Mouse (Mus musculus): ENCODE data around the gene Lrrc17. TPM values are rescaled to one million over a fixed set of nuclear protein-coding genes. Genes with fewer than 3 reads are reported as not detected.

Lrrc17 gene
- 42.4 and 47.4 TPM in 2 replicates for polyA plus RNA-seq (2015; fragmentation: Nextera tagmentation; extraction: Ambion mirVana)

DNA sequence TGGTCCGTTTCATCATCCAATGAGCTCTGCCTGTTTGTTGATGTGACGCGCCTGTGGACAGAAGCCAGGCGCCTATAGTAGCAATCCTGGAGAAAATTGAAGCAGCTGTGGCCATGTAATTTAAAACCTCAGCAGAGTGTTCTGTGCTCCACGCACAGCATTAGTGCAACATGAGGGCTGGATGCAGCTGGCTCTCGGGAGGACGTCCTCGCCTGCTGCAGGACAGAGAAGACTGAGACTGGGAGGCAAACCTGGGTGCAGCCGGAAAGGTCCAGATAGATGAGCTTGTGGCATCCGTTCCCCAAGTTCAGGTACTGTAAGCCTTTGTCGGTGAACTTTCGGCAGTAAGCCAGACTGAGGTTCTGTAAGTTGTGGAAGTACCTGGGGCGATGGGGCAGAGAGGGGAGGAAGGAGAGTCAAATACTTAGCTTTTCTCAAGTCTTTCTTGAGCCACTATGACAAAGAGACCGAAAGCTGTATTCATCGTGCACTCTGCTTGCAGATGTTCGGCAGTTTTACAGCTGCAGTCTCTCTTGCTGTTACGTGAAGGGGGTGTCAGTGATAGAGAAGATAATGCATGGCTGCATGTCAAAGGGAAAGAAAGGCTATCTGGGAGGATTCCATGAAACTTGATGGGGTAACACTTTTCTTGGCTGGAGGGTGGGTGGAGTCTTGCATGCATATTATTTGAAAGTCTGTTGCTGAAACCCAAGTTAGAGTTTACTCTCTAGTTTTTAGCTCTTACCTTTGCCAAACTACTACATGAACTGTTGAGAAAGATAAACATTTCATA lies at the start of gene Lrrc17:
Lrrc17 (plus strand) TSS at position 151 of the 793 bp plus-strand sequence.
- Histone ChIP-seq H3K4me2 (peak within 1 kb of the TSS; percentile 56), H3K9ac (peak within 1 kb of the TSS; percentile 45), H3K4me3 (replicated peaks) (peak within 1 kb of the TSS; percentile 45), H3K9me3 (replicated peaks) (no peaks in the 10 kb centered on the region), H3K36me3 (peaks cover 2% of the 10 kb centered on the region; the same call in 1 of the 2 replicates), H3K4me1 (peaks cover 6% of the 10 kb centered on the region), H3K27ac (peak within 1 kb of the TSS; percentile 92), H3K27me3 (no peaks in the 10 kb centered on the region)
- ATAC-seq (replicated peaks; ENCODE audit: low FRiP score): peak; percentile 96
- 18% methylated on average over 17 of the region's 17 CpGs for WGBS

DNA sequence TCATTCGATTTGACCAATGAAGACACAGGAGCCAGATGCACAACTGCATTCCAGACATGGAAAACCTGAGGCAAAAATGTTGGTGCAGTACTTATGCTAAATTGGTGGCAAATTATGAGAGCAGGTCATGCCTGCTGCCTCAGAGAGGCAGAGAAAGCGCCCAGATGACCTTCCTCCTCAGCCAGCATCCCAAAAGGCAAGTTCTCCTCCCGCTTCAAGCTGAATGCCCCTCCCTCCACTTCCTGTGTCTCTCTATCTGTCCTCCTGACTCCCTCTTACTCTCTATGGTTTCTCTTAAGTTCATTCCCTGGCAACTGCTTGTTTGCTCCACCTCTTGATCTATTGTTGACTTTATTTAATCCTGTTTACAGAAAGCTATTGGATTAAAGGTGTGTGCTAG lies 48.6 kb upstream of the Lrrc17 start:
- Histone ChIP-seq H3K4me3 (replicated peaks) (no peak overlapping the region), H3K27me3 (no peaks in the 10 kb centered on the region), H3K4me1 (0 out of 2 replicates have a peak, but pooled peaks cover 5% of the 10 kb centered on the region), H3K4me2 (no peak overlapping the region), H3K9me3 (replicated peaks) (no peaks in the 10 kb centered on the region), H3K27ac (no peak overlapping the region), H3K36me3 (no peaks in the 10 kb centered on the region), H3K9ac (no peak overlapping the region)
- 52% methylated on average over 3 of the region's 3 CpGs for WGBS
- no peak for ATAC-seq (replicated peaks; ENCODE audit: low FRiP score)

DNA sequence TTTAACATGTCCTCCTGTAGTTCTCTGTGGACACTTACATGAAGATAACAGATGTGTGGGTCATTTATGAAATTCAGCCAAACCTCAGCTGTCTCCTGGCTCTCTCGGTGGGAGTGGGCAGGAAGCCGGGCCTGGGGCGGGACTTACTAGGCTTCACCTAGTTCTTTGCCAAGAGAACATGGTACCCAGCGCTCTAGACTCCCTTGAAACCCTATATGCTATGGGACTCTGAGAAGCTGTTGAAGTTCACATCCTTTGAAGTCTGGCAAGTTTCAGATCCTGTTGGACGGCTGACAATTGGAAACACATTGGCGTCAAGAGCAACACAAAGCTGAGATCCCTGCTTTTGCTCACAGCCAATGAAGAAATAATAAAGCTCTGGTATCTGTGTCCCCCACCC lies 47.0 kb upstream of the Lrrc17 start:
- Histone ChIP-seq H3K9me3 (replicated peaks) (no peaks in the 10 kb centered on the region), H3K27ac (no peak overlapping the region), H3K4me3 (replicated peaks) (no peak overlapping the region), H3K36me3 (no peaks in the 10 kb centered on the region), H3K4me2 (no peak overlapping the region), H3K9ac (no peak overlapping the region), H3K4me1 (0 out of 2 replicates have a peak, but pooled peaks cover 14% of the 10 kb centered on the region), H3K27me3 (no peaks in the 10 kb centered on the region)
- no peak for ATAC-seq (replicated peaks; ENCODE audit: low FRiP score)
- WGBS: 55% methylated on average over 6 of the region's 6 CpGs

DNA sequence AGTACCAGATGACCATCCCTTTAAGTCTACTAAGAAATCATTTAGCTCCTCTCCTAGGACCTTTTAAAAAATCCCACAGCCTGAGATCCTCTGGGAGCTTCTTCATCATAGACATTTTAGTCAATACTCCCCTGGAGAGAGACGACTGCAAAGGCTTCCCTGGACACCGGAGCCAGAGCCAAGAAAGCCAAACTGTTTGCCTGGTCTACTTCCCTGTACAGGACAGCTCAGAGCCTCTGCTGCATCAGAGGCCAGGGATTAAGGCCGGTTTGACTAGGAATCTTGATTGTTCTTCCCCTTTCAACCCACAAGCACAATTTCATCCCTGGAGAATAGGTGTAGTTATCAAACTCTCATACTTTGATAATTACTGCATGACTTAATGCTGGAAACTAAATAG lies 46.5 kb upstream of the Lrrc17 start:
- 68% methylated on average over 3 of the region's 3 CpGs for WGBS
- Histone ChIP-seq H3K4me1 (0 out of 2 replicates have a peak, but pooled peaks cover 14% of the 10 kb centered on the region), H3K4me3 (replicated peaks) (no peak overlapping the region), H3K27me3 (no peaks in the 10 kb centered on the region), H3K9ac (no peak overlapping the region), H3K9me3 (replicated peaks) (no peaks in the 10 kb centered on the region), H3K4me2 (no peak overlapping the region), H3K36me3 (no peaks in the 10 kb centered on the region), H3K27ac (no peak overlapping the region)
- ATAC-seq (replicated peaks; ENCODE audit: low FRiP score): no peak

DNA sequence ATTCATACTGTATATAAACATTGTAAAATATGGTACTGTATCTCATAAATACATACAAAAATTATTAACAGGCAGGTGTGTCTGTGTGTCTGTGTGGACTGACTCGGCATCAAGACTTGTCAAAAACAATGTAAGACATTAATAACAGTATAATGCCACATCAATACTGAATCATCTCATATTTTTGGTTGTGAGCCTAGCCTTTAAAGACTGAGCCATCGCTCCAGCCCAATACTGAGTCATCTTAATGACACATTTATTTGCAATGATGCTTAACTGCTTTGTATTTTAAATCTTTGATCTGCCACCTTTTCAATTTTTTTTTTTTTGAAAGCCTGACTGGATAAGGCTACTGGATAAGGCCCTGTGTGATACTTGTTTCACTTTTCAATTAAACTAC lies 44.9 kb upstream of the Lrrc17 start:
- Histone ChIP-seq H3K9me3 (replicated peaks) (no peaks in the 10 kb centered on the region), H3K36me3 (no peaks in the 10 kb centered on the region), H3K27me3 (no peaks in the 10 kb centered on the region), H3K4me1 (0 out of 2 replicates have a peak, but pooled peaks cover 14% of the 10 kb centered on the region), H3K9ac (no peak overlapping the region), H3K27ac (no peak overlapping the region), H3K4me3 (replicated peaks) (no peak overlapping the region), H3K4me2 (no peak overlapping the region)
- WGBS: 89% methylated on average over 2 of the region's 2 CpGs
- no peak for ATAC-seq (replicated peaks; ENCODE audit: low FRiP score)

DNA sequence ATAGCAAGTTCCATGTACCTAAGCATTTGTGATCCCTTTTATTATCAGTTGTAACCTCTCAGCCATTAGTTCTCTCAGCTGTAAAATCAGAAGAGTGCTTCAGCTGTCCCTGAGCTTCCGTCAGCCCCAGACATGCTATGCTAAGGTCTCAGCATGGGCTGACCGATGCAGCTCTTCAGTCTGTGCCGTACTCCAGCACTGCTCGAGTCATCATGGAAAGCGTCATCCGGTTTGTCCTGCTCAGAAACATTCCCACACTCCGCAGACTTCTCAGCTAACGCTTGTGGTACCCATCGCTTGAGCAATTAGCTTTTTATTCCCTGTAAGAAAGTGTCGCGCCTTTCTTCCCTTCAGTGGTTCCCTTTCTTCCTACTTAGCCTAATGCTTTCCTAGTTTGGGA lies 44.4 kb upstream of the Lrrc17 start:
- no peak for ATAC-seq (replicated peaks; ENCODE audit: low FRiP score)
- Histone ChIP-seq H3K4me2 (no peak overlapping the region), H3K4me1 (0 out of 2 replicates have a peak, but pooled peaks cover 14% of the 10 kb centered on the region), H3K9me3 (replicated peaks) (no peaks in the 10 kb centered on the region), H3K9ac (no peak overlapping the region), H3K36me3 (no peaks in the 10 kb centered on the region), H3K4me3 (replicated peaks) (no peak overlapping the region), H3K27ac (no peak overlapping the region), H3K27me3 (no peaks in the 10 kb centered on the region)
- 72% methylated on average over 11 of the region's 11 CpGs for WGBS

DNA sequence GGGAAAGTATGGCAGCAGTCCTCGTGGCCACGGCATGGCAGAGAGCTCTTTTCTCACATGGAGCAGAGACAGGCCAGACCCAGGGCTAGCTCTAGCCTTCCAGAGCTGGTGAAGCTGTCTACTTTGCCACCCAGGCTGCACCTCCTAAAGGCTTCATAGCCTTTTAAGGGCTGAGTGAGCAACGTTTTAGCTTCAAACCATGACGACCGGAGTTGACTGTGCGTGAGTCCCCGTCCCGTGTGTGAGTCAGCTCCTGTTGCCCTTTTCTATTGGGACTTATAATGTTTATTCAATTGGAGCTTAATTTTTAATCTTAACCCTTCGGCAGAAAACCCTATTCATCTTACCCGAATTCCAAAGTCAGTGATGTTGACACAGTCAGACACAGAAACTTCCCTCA lies 43.2 kb upstream of the Lrrc17 start:
- Histone ChIP-seq H3K27ac (no peak overlapping the region), H3K36me3 (no peaks in the 10 kb centered on the region), H3K4me1 (0 out of 2 replicates have a peak, but pooled peaks cover 14% of the 10 kb centered on the region), H3K27me3 (no peaks in the 10 kb centered on the region), H3K4me3 (replicated peaks) (no peak overlapping the region), H3K9me3 (replicated peaks) (no peaks in the 10 kb centered on the region), H3K4me2 (no peak overlapping the region), H3K9ac (no peak overlapping the region)
- WGBS: 71% methylated on average over 10 of the region's 10 CpGs
- ATAC-seq (replicated peaks; ENCODE audit: low FRiP score): no peak

DNA sequence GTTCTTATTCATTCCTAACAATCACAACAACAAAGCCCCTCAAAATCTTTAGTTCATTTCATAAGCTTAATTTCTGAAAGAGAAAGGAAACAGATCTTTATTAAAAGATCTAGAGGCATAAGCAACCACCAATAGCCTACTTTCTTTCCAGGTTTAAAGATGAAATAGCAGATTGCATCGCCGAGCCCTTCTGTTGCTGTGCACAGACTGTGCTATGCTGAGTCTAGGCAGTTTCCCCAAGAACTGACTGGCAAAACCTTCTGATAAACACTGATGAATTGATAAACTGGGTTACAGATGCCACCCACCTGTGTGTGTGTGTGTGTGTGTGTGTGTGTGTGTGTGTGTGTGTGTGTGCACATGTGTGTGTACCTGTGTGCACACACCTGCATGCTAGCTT lies 42.4 kb upstream of the Lrrc17 start:
- Histone ChIP-seq H3K9ac (no peak overlapping the region), H3K4me2 (no peak overlapping the region), H3K4me1 (0 out of 2 replicates have a peak, but pooled peaks cover 14% of the 10 kb centered on the region), H3K27ac (0 out of 2 replicates have a peak overlapping the region, but pooled peaks have one; percentile 9), H3K27me3 (no peaks in the 10 kb centered on the region), H3K9me3 (replicated peaks) (no peaks in the 10 kb centered on the region), H3K4me3 (replicated peaks) (no peak overlapping the region), H3K36me3 (no peaks in the 10 kb centered on the region)
- WGBS: 85% methylated on average over 2 of the region's 2 CpGs
- no peak for ATAC-seq (replicated peaks; ENCODE audit: low FRiP score)

DNA sequence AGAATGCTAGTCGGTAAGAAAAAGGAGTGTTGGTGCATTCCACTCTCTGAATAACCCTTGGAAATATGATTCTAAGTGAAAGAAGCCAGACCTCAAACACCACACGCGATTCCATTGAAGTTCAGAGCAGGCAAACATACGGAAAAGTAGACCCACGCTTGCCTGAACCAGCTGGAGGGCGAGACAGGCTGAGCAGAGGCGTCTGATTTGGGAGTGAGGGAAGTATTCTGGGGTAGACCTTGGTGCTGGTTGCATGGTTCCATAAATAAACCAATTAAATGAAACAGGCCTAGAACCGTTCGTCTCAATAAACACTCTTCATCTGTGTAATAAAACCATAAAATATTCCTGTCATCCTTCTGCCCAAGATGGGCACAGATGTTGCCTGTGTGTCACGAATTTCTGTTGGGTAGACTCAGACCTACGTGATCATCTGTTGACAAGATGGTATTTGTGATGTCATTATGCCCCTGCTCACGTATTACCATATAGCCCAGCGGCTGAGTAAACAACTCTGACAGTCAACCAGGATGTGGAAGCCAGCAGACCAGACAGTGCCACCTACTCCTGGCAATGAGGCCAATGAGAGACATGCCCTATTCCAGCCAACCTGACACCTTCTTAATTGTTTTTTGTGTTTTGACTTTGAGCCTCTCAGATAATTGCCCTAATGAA lies 40.3 kb upstream of the Lrrc17 start:
- Histone ChIP-seq H3K27ac (no peak overlapping the region), H3K27me3 (no peaks in the 10 kb centered on the region), H3K4me2 (no peak overlapping the region), H3K36me3 (no peaks in the 10 kb centered on the region), H3K9me3 (replicated peaks) (no peaks in the 10 kb centered on the region), H3K4me3 (replicated peaks) (no peak overlapping the region), H3K4me1 (0 out of 2 replicates have a peak, but pooled peaks cover 14% of the 10 kb centered on the region), H3K9ac (no peak overlapping the region)
- peak; percentile 49; the same call in 1 of the 2 replicates for ATAC-seq (replicated peaks; ENCODE audit: low FRiP score)
- 77% methylated on average over 13 of the region's 13 CpGs for WGBS

DNA sequence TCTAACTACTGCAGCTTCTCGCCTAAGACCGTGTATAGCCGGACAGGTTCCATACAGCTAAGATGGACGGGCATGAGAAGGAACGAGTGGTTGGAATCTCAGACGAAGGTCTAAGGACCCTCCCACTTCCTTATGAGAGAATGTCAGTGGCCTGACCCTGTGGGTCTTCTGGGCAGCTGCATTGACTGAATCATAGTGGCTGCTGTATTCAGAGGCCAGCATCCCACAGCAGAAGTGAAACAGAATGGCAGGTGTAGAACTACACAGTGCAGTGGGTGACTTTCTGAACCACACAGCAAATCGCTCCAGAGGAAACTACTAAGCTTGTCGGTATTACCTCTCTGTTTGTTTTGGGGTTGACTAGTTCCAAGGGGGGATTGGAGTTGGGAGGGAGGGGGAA lies 38.2 kb upstream of the Lrrc17 start:
- Histone ChIP-seq H3K36me3 (no peaks in the 10 kb centered on the region), H3K27ac (no peak overlapping the region), H3K4me3 (replicated peaks) (no peak overlapping the region), H3K4me2 (no peak overlapping the region), H3K9me3 (replicated peaks) (no peaks in the 10 kb centered on the region), H3K9ac (no peak overlapping the region), H3K27me3 (no peaks in the 10 kb centered on the region), H3K4me1 (0 out of 2 replicates have a peak, but pooled peaks cover 5% of the 10 kb centered on the region)
- WGBS: 79% methylated on average over 8 of the region's 8 CpGs
- no peak for ATAC-seq (replicated peaks; ENCODE audit: low FRiP score)

DNA sequence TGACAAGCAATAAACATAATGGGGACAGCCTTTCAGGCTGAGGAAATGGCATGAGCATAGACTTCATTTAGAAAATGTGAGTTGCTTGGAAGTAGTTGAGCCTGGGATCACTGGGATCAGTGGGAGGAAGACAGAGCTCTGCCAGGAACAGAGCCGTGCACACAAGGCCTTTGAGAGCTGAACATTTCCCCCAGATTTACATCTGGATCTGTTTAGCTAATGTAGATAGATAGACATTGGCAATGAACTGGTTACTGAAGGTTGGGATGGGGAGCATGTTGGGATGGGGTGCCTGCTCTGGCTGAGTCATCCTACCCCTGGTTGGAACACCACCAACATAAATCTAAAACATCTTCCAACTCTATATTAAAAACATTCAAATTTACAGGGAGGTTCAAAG lies 36.5 kb upstream of the Lrrc17 start:
- H3K27ac ChIP-seq: no peak overlapping the region
- 73% methylated on average over 1 of the region's 1 CpGs for WGBS
- H3K4me1 ChIP-seq: no peaks in the 10 kb centered on the region
- no peaks in the 10 kb centered on the region for H3K27me3 ChIP-seq
- H3K4me3 ChIP-seq (replicated peaks): no peak overlapping the region
- no peak overlapping the region for H3K9ac ChIP-seq
- H3K9me3 ChIP-seq (replicated peaks): no peaks in the 10 kb centered on the region
- H3K36me3 ChIP-seq: no peaks in the 10 kb centered on the region
- ATAC-seq (replicated peaks; ENCODE audit: low FRiP score): no peak
- H3K4me2 ChIP-seq: no peak overlapping the region

DNA sequence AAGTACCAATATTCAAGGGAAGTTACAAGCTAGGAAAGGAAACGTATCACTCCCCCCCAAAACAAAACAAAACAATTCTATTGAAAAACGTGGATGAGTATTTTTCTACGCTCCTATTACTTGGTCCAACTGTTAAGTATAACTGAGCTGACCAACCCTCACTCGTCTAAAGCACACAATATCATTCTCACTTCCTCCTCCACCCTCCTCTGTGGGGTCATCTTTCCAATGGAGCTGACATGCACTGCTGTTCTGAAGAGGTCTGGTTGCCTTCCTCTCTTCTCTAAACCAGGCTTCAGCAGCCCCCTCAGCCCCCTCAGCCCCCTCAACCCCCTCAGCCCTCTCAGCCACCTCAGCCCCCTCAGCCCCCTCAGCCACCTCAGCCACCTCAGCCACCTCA lies 33.6 kb upstream of the Lrrc17 start:
- Histone ChIP-seq H3K4me3 (replicated peaks) (no peak overlapping the region), H3K4me2 (no peak overlapping the region), H3K9ac (no peak overlapping the region), H3K27ac (no peak overlapping the region), H3K4me1 (peaks cover 11% of the 10 kb centered on the region; the same call in 1 of the 2 replicates), H3K9me3 (replicated peaks) (no peaks in the 10 kb centered on the region), H3K36me3 (no peaks in the 10 kb centered on the region), H3K27me3 (no peaks in the 10 kb centered on the region)
- no peak for ATAC-seq (replicated peaks; ENCODE audit: low FRiP score)
- WGBS: 55% methylated on average over 4 of the region's 4 CpGs
